Mouse (Mus musculus): ENCODE data around the gene Fam3a.

GRCm38 (mm10) chrX:74400136-74400535 is 7.1 kb upstream of the Fam3a start:
- no peak for TF ChIP-seq POLR2A (IDR thresholded peaks at IDR 0.05; ENCODE audit: borderline replicate concordance, insufficient read depth, low read length)
- TF ChIP-seq CTCF (IDR thresholded peaks at IDR 0.05; ENCODE audit: borderline replicate concordance, insufficient read depth, low read depth, low read length): no peak
